Mouse (Mus musculus): ENCODE results near the gene Gm7694. TPM values are rescaled to one million over a fixed set of nuclear protein-coding genes. Genes with fewer than 3 reads are reported as not detected.
A peak's percentile ranks its signal among the peaks of the same experiment; 100 is the strongest.

Gene Gm7694
- polyA plus RNA-seq, 2 experiments, result 3.9 to 8.6 TPM

DNA sequence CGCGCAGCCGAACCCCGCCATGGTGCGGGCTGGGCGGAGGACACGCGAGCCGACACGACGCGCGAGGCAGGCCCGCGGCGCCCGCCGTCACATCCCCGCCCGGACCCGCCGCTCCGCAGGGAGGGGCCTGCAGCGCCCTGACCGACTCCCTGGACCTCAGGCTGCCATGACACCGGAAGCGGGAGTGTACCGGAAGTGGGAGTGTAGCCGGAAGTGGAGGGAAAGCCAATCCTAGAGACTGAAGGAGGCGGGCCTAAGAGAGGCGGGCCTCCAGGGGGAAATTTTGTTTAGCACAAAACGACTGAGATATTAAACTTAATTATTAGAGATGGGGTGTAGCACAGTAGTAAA is 50.6 kb downstream of the Gm7694 start:
- peaks cover 4% of the 10 kb centered on the region; the same call in 1 of the 2 replicates for H3K9me3 ChIP-seq (ENCODE audit: control insufficient read depth, low read length)
- peak overlapping the region; percentile 65 for H3K4me2 ChIP-seq (replicated peaks; ENCODE audit: low read depth, low read length, severe bottlenecking)
- TF ChIP-seq POLR2A (IDR thresholded peaks at IDR 0.05; ENCODE audit: borderline replicate concordance, extremely low read depth, insufficient read depth, insufficient read length), result peak; percentile 40; the same call in 1 of the 2 replicates
- no peak overlapping the region for H3K27ac ChIP-seq (replicated peaks; ENCODE audit: low read depth, low read length)
- H3K4me3 ChIP-seq (replicated peaks; ENCODE audit: low read length), result peak overlapping the region; percentile 65
- 4% methylated on average over 32 of the region's 32 CpGs for WGBS
- H3K9ac ChIP-seq (ENCODE audit: low read depth, low read length, severe bottlenecking), result peak overlapping the region; percentile 84
- DNase-seq (ENCODE audit: low spot score) (peak; percentile 92), ATAC-seq (ENCODE audit: low FRiP score, low read depth) (peak; percentile 94)
- no peaks in the 10 kb centered on the region for H3K36me3 ChIP-seq (ENCODE audit: control insufficient read depth, insufficient read depth, low read length)
- 0 out of 2 replicates have a peak, but pooled peaks cover 2% of the 10 kb centered on the region for H3K4me1 ChIP-seq (ENCODE audit: control insufficient read depth, insufficient read depth, low read length)
- H3K27me3 ChIP-seq (ENCODE audit: control insufficient read depth, insufficient read depth, low read length), result no peaks in the 10 kb centered on the region

DNA sequence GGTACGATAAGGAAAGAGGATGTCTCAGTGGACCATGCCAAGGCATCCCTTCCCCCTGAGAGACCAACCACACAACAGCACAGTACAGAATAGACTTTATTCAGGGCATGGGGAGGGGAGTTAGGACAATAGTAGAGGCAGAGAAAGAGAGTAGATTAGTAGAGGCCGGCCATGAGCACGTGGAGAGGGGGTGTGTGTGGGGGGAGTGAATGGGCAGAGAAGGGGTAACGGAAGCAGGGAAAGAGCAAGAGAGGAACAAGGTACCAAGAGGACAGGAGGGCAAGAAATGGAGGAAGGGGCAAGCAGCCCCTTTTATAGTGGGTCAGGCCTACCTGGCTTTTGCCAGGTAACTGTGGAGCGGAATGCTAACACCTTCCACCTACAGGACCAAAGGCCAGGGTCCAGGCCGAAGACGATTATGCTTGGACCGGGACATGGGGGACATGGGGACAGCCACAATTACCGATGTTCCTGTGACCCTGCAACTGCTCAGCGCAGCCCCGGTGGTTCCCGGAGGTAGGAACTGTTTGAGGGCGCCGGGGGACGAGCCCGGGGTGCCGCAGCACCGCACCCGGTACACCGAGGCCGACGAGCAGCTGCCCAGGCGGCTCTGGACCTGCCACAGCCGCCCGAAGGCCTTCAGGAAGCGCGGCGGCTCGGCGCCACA is 51.1 kb downstream of the Gm7694 start:
- ATAC-seq (ENCODE audit: low FRiP score, low read depth) (peak; percentile 62; the same call in 1 of the 2 replicates), DNase-seq (ENCODE audit: low spot score) (no peak)
- WGBS, result 27% methylated on average over 26 of the region's 30 CpGs
- peak overlapping the region; percentile 84 for H3K9ac ChIP-seq (ENCODE audit: low read depth, low read length, severe bottlenecking)
- H3K4me3 ChIP-seq (replicated peaks; ENCODE audit: low read length), result peak overlapping the region; percentile 65
- H3K4me2 ChIP-seq (replicated peaks; ENCODE audit: low read depth, low read length, severe bottlenecking), result peak overlapping the region; percentile 65
- H3K9me3 ChIP-seq (ENCODE audit: control insufficient read depth, low read length), result peaks cover 4% of the 10 kb centered on the region; the same call in 1 of the 2 replicates
- 0 out of 2 replicates have a peak, but pooled peaks cover 2% of the 10 kb centered on the region for H3K4me1 ChIP-seq (ENCODE audit: control insufficient read depth, insufficient read depth, low read length)
- H3K27me3 ChIP-seq (ENCODE audit: control insufficient read depth, insufficient read depth, low read length), result no peaks in the 10 kb centered on the region
- H3K27ac ChIP-seq (replicated peaks; ENCODE audit: low read depth, low read length), result no peak overlapping the region
- no peaks in the 10 kb centered on the region for H3K36me3 ChIP-seq (ENCODE audit: control insufficient read depth, insufficient read depth, low read length)
- no peak for TF ChIP-seq POLR2A (IDR thresholded peaks at IDR 0.05; ENCODE audit: borderline replicate concordance, extremely low read depth, insufficient read depth, insufficient read length)

Other genes starting within 250 kb of the Gm7694 start
- gene Ddr2, start 195.6 kb downstream of the Gm7694 start, polyA plus RNA-seq (2012; rRNA removed), result 64.1 and 68.2 TPM in 2 replicates
- gene Ddr2, start 195.6 kb downstream of the Gm7694 start, polyA plus RNA-seq (2014; fragmentation: Nextera tagmentation; extraction: Ambion mirVana), result 86.7 and 100.0 TPM in 2 replicates
- 41.6 and 50.5 TPM in 2 replicates for gene Uap1, start 131.4 kb downstream of the Gm7694 start, polyA plus RNA-seq (2012; rRNA removed)
- 76.4 and 77.8 TPM in 2 replicates for gene Uap1, start 131.4 kb downstream of the Gm7694 start, polyA plus RNA-seq (2014; fragmentation: Nextera tagmentation; extraction: Ambion mirVana)
- 15.4 and 17.3 TPM in 2 replicates for gene Uhmk1, start 90.9 kb downstream of the Gm7694 start, polyA plus RNA-seq (2012; rRNA removed)
- 10.3 and 10.5 TPM in 2 replicates for gene Uhmk1, start 90.9 kb downstream of the Gm7694 start, polyA plus RNA-seq (2014; fragmentation: Nextera tagmentation; extraction: Ambion mirVana)
- gene Sh2d1b2, start 73.6 kb downstream of the Gm7694 start, polyA plus RNA-seq (2012; rRNA removed), result not detected in 2 replicates
- not detected in 2 replicates for gene Sh2d1b2, start 73.6 kb downstream of the Gm7694 start, polyA plus RNA-seq (2014; fragmentation: Nextera tagmentation; extraction: Ambion mirVana)
- gene Sh2d1b1, start 29.0 kb downstream of the Gm7694 start, polyA plus RNA-seq (2012; rRNA removed), result 0.12 and 0.13 TPM in 2 replicates
- gene Sh2d1b1, start 29.0 kb downstream of the Gm7694 start, polyA plus RNA-seq (2014; fragmentation: Nextera tagmentation; extraction: Ambion mirVana), result 0.11 and 0.18 TPM in 2 replicates
- gene Spata46, start 2.5 kb upstream of the Gm7694 start, polyA plus RNA-seq (2012; rRNA removed), result not detected in 2 replicates
- 0.92 and 1.00 TPM in 2 replicates for gene Spata46, start 2.5 kb upstream of the Gm7694 start, polyA plus RNA-seq (2014; fragmentation: Nextera tagmentation; extraction: Ambion mirVana)

Measured in limb, embryonic 14.5 days (tissue).